Mouse (Mus musculus) heart, adult 2 months (tissue): ENCODE data around the gene Kdm7a. TPM values are rescaled to one million over a fixed set of nuclear protein-coding genes. Genes with fewer than 3 reads are reported as not detected.

ENCODE experiments used
- DNase-seq, 2 experiments: peaks; one replicate each; pipeline ENCODE4 v3.0.0; 2021
- H3K27ac ChIP-seq: fragments of 200-600 bp; 2 replicates; pipeline ENCODE4 v1.8.1; 2022
- H3K27me3 ChIP-seq: fragments of 200-500 bp; 2 replicates; pipeline ENCODE4 v1.6.1; 2012; ENCODE audit warnings: mild to moderate bottlenecking, low read length, inconsistent platforms, mixed read lengths; ENCODE audit not compliant: control insufficient read depth, insufficient read depth
- H3K36me3 ChIP-seq: fragments of 200-500 bp; 2 replicates; pipeline ENCODE4 v1.6.1; 2012; ENCODE audit warnings: low read length, inconsistent platforms; ENCODE audit not compliant: control insufficient read depth, insufficient read depth
- H3K4me1 ChIP-seq: fragments of 200-500 bp; 2 replicates; pipeline ENCODE4 v1.6.1; 2011; ENCODE audit warnings: low read length; ENCODE audit not compliant: control insufficient read depth, insufficient read depth
- H3K4me3 ChIP-seq: fragments of 200-600 bp; 2 replicates; pipeline ENCODE4 v1.8.1; 2022
- H3K79me2 ChIP-seq: fragments of 200-500 bp; replicated peaks from 2 replicates; pipeline ENCODE4 v1.6.1; 2012; ENCODE audit warnings: mild to moderate bottlenecking, inconsistent platforms, low read length, moderate library complexity, mixed read lengths; ENCODE audit not compliant: control insufficient read depth, insufficient read depth
- H3K9ac ChIP-seq: fragments of 200-500 bp; 2 replicates; pipeline ENCODE4 v1.6.1; 2012; ENCODE audit warnings: low read depth, mild to moderate bottlenecking, control low read depth, inconsistent platforms, low read length, mixed read lengths
- CTCF ChIP-seq: fragments of 200-600 bp; IDR thresholded peaks from 2 replicates; pipeline ENCODE4 v1.8.1; 2022; ENCODE audit warnings: antibody characterized with exemption, mild to moderate bottlenecking, moderate library complexity
- EP300 ChIP-seq: fragments of 200-500 bp; IDR thresholded peaks from 2 replicates; pipeline ENCODE4 v1.6.1; 2011; ENCODE audit warnings: low read depth, low read length, control low read depth; ENCODE audit not compliant: insufficient read depth
- POLR2A ChIP-seq: fragments of 200-500 bp; IDR thresholded peaks from 2 replicates; pipeline ENCODE4 v1.6.1; 2011; ENCODE audit warnings: mild to moderate bottlenecking, low read depth, low read length, control low read depth; ENCODE audit not compliant: insufficient read depth
- WGBS: fragments of 180-500 bp; shearing (Covaris S2); methylation state at CpG from one replicate; pipeline ENCODE4 v1.1.7; 2018; 5-methylcytosine and 5-hydroxymethylcytosine counted together
- intact Hi-C: fragments of 180-260 bp; cut with DNase I; formaldehyde crosslinking; loops from one replicate; pipeline ENCODE4 v1.15.1; 2025
- polyA plus RNA-seq: library from polyadenylated mRNA; depleted of rRNA; stranded (reverse); fragments of >200 nt; gene quantifications from 2 replicates; pipeline ENCODE4 v1.2.3, GENCODE M21; 2012
- total RNA-seq, 2 experiments: library from RNA; stranded (reverse); gene quantifications; 2 replicates each; pipeline ENCODE4 v1.2.3; 2021

Kdm7a gene
- total and polyA plus RNA-seq, 3 experiments: 2.5 to 20.5 (median 18.5) TPM

DNA sequence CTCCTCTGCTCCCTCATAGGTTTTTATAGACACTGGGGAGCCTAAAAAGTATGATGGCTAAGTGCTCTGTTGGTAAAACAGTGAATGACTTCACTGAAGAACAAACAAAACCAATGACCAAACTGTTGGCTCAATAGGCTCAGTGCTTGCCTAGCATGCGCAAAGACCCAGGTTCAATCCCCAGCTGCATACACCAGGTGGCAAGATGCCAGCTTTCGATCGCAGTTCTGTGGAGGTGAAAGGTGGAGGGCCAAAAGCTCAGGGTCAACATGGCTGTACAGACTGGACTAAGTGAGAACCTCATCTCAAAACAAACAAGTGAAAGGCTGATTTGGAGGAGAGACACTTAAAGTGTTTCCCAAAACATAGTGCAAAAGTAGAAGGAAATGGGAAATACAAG is 10.5 kb upstream of the Kdm7a start:
- Histone ChIP-seq H3K4me3 (no peak overlapping the region), H3K27ac (no peak overlapping the region), H3K9ac (no peak overlapping the region), H3K27me3 (no peaks in the 10 kb centered on the region), H3K79me2 (no peaks in the 10 kb centered on the region), H3K4me1 (no peaks in the 10 kb centered on the region), H3K36me3 (no peaks in the 10 kb centered on the region)
- intact Hi-C loops: no loop called here
- TF ChIP-seq EP300 (no peak), POLR2A (no peak), CTCF (no peak)
- 97% methylated on average over 3 of the region's 3 CpGs for WGBS
- DNase-seq: no peak

DNA sequence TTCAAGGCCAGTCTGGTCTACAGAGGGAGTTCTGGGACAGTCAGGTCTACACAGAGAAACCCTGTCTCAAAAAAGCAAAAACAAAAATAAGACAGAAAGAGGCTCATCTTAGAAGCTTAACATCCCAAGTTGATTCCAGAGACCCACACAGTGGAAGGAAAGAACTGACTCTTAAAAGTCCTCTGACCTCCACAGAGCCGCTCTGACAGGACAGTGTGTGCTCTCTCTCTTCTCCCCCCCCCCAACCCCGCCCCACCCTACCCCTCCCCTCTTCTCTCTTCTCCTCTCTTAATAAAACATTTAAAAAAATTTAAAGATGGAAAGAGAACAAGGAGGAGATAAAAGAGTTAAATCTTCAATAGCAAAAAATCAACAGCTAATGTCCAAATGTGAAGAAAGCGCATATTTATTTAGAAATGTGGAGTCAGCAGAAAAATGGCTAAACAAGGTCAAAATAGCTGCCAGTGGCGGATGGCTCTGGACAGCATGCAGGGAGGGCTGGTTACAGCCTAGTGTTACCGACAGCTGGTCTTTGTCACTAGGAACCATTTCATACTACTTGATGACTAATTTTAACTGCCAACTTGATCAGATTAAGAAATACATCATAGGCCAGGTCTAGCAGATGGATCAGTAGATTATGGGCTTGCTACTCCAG is 8.5 kb upstream of the Kdm7a start:
- TF ChIP-seq CTCF (no peak), POLR2A (no peak), EP300 (no peak)
- intact Hi-C loops: no loop called here
- no peak for DNase-seq
- H3K4me1 ChIP-seq: no peaks in the 10 kb centered on the region
- H3K36me3 ChIP-seq: no peaks in the 10 kb centered on the region
- no peaks in the 10 kb centered on the region for H3K27me3 ChIP-seq
- WGBS: 74% methylated on average over 5 of the region's 5 CpGs
- no peak overlapping the region for H3K27ac ChIP-seq
- no peaks in the 10 kb centered on the region for H3K79me2 ChIP-seq
- no peak overlapping the region for H3K4me3 ChIP-seq
- no peak overlapping the region for H3K9ac ChIP-seq

DNA sequence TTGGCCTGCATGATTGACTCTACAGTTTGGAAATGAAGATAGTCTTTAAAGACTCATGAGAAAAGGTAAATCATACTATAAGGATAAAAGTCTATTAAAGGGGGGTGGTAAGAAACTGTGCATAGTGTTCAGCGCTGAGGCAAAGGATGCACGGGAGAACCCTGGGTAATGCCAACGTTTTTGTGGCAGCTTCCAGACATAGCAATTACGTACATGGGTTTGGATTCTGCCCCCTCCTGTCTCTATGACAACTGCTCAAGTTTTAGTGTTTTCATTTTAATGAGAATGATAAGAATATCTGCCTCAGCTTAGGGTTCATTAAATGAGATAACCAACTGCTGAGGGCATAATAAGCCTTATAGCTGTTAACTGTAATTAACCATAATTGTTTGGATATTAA is 3.1 kb upstream of the Kdm7a start:
- Histone ChIP-seq H3K79me2 (no peaks in the 10 kb centered on the region), H3K9ac (no peak overlapping the region), H3K4me1 (no peaks in the 10 kb centered on the region), H3K27ac (no peak overlapping the region), H3K4me3 (no peak overlapping the region), H3K36me3 (no peaks in the 10 kb centered on the region), H3K27me3 (no peaks in the 10 kb centered on the region)
- DNase-seq: no peak
- no peak for TF ChIP-seq EP300
- no peak for TF ChIP-seq POLR2A
- no peak for TF ChIP-seq CTCF
- WGBS: 88% methylated on average over 4 of the region's 4 CpGs
- intact Hi-C loops: no loop called here

DNA sequence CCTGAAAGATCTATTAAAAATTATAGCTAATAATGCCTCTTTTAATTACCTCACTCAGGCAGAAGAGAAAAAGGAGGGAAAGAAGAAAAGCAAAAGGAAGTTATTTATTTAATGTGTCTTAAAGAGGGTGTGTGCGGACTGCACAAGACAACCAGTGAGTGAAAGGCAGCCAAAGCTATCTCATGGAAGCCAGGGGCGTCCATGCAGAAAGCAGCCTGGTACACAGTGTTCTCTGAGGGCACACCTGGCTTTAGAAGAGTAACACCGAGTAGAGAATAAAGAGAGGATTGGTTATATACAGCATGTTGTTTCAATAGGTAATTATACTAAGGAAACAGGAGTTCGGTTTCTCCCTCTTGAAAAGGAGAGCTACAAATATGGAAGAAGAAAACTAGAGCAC is 1.6 kb upstream of the Kdm7a start:
- H3K9ac ChIP-seq: no peak overlapping the region
- H3K36me3 ChIP-seq: peaks cover 2% of the 10 kb centered on the region; the same call in 1 of the 2 replicates
- no peaks in the 10 kb centered on the region for H3K4me1 ChIP-seq
- WGBS: 86% methylated on average over 4 of the region's 4 CpGs
- H3K4me3 ChIP-seq: no peak overlapping the region
- no peak for DNase-seq
- TF ChIP-seq POLR2A (no peak), EP300 (no peak), CTCF (no peak)
- H3K79me2 ChIP-seq: no peaks in the 10 kb centered on the region
- H3K27ac ChIP-seq: no peak overlapping the region
- intact Hi-C loops: no loop called here
- H3K27me3 ChIP-seq: no peaks in the 10 kb centered on the region

DNA sequence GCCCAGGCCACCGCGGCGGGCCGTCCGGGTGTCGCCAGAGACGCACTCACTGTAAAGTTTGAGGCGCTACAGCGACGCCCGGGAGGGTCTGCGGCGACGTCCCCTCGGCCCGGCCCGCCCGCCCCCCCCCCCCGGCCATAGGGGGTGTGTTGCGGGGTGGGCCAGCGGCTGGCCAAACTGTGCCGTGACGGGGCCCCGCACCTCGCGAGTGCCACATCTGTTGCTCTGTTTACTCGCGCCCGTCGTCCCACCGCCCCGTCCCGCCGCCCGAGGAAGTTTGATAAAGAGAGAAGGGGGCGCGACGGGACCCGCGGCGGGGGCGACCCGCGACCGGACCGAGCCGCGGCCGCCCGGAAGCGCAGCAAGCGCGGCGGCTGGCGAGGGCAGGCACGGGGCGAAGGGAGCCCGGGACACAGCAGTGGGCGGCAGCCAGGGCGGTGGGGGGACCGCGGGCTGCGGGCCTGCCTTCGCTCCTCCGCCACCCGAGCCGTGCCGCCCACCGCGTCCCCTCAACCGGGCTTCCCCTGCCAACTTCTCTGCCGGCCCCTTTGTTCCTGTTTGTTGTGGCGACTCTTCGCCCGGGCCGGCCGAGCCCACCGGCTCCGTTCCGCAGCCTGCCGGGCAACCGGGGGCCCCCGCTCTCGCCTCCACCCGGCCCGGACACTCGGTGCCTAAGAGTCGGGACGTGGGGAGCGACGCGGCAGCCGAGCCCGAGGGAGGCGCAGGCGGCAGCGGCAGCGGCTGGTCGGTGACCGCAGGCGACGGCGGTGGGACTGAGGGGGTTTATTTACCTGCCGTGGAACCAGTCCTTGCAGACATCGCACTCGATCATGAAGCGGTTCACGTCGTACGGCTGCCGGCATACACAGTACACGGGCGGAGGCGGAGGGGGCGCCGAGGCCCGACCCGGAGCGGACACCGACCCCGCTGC is 674 bp downstream of the Kdm7a start:
- TF ChIP-seq EP300 (no peak), POLR2A (no peak), CTCF (no peak)

More for the DNA sequence above, 674 bp downstream of the Kdm7a start:
- Histone ChIP-seq H3K9ac (peak overlapping the region; percentile 100), H3K4me3 (peak overlapping the region; percentile 79), H3K79me2 (no peaks in the 10 kb centered on the region), H3K4me1 (no peaks in the 10 kb centered on the region), H3K27ac (peak overlapping the region; percentile 96), H3K27me3 (no peaks in the 10 kb centered on the region), H3K36me3 (peaks cover 2% of the 10 kb centered on the region; the same call in 1 of the 2 replicates)
- DNase-seq: no peak
- under 1% methylated on average over 114 of the region's 121 CpGs for WGBS
- intact Hi-C loops: loop anchor here (1.0 to 2.0 kb wide), 4 partner anchors 51 to 138 kb away; partner anchors contain the start of gene Parp12
